Mouse (Mus musculus): ENCODE measurements around the gene Peli1. TPM values are rescaled to one million over a fixed set of nuclear protein-coding genes. Genes with fewer than 3 reads are reported as not detected.

The Peli1 gene
- 10 to 100 TPM; 15.8 to 22.7 (median 17.5) TPM for total RNA-seq (2022)

DNA sequence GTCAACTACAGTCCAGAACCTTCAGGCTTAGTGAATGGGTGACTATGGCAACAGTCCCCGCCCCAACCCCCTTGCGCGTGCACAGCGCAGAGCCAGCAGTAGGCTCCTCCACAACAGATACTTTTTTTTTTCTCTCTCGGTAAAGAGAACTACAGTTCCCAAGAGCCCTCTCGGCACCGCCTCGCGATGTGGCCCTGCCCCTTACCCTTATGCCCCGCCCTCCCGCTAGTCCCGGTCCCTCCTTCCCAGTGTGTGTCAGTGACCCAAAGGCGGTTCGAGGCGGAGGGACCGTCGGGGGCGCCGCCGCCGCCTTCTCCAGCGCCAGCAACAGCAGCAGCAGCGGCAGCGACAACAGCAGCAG, at the start of gene Peli1:
Gene Peli1, plus strand, starts transcription at position 225 of the 361 bp plus-strand sequence.
- peak; percentile 94 for DNase-seq

DNA sequence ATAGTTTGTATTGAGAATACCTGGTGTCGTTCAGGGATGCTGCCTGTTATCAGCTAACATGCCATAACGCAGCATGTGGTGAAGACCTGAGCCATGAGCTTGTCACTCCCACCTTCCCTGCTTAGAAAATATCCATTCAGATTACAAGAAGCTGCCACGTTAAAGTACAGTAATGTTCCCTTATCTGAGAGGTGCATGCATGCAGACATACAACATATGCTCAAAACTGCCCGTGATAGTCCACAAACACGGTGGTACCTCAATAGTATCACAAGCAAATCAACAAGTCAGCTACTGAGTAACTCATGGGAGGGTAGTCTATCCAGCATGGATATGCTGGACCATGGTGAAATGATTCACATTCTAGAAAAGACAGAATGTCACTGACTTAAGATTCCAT, 48.5 kb upstream of the Peli1 start:
- DNase-seq, result no peak

DNA sequence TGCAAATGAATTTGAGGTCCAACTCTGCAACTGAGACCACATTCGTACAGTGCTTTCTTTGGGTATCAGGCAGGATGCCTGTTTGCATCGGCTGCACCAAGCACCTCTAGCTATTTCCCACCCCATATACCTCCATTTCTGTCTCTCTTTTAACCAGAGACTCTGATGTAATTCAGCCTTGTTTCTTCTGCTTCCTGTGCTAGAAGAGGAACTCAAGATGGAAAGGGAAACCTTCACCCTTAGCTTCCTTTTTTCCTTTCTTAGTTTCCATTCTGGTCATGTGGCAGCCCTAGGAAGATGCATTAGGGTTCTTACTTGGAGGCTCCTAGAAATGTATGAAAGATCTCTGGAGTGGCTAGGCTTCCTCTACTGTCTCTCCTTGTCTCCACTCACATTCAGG, 44.9 kb upstream of the Peli1 start:
- DNase-seq, result no peak

DNA sequence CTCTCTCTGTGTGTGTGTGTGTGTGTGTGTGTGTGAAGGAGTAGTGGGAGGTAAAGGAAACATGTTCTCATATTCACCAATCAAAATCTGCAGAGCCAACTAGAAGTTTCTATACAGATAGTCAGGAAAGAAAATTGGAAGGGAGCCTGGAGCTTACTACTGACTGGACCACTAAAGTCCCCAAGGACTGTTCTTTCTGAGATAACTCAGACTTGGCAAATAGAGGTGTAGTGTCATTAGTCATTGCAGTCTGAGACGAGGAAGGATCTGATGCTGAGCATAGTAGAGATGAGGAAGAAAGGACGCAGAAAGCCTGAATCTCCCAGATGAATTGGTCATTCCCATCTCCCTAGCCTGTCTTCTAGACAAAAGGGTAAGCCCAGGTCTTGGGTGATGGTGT, 43.2 kb upstream of the Peli1 start:
- no peak for DNase-seq

DNA sequence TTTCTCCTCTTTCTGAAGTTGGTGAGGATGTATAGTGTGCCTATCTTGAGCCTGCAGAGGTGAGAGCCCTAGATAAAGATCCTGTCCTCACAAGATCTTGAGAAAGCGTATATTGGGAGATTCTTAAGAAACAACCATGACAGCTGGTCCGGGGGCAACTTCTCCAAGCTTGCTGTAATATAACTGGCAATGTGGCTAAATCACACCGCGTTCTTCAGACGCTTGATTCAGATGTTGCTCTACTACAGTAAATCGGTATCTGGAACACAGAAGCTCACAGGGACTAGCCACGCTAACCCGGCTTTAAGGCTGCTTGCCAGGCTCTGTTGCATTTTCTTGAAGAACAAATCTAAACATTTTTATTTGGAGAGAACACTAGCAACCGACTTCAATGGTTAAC, 39.4 kb upstream of the Peli1 start:
- DNase-seq, result no peak

DNA sequence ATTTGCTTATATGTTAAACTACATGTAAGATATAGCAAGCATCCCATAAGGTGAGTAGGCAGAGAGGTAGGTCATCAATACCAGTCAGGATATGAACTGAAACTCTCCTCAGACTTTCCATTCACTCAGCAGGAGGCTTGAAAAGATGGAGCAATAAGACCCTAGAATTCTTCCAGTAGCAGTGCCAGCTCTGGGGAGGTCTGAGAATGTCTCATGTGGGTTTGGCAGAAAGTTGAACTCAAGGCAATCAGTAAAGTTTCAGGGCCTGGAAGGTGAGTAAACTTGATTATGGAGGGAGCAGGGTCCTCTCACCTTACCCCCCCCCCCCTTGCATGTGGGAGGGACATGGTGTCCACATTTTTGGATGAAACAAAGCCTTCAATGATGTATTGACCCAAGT, 36.5 kb upstream of the Peli1 start:
- DNase-seq, result no peak

DNA sequence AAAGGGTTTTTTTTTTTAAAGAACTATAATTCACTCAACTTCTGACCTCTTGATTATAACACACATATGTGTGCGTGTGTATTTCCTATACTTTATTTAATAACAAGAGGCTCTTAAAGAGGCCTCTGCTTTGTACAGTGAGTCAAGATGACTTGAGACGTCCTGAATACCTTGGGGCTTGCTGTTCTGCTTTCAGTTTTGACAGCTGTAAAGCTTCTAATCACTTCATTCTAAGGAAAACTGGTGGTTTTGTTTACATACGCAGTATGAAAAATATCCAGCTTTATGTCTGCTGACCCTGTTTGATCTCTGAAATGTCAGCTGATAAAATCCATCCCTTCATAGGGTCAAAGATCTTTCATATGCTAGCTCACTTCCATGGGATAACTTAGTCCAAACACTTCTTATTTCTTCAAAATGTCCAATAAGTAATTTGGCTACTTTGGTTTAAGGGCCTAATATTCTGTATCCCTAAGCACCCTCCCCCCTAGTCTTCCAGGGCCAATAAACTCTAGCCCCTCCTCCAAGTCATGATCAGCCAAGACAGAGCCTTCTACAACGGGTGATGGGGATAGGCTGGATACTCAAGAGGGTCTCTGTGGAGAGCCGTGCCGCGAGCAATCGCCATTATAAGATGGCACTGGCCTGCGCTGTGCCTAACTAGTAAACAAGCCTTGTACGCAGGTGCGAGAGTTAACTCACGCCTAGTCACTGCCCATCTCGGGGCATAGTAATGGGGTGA, 34.8 kb upstream of the Peli1 start:
- DNase-seq, result no peak

DNA sequence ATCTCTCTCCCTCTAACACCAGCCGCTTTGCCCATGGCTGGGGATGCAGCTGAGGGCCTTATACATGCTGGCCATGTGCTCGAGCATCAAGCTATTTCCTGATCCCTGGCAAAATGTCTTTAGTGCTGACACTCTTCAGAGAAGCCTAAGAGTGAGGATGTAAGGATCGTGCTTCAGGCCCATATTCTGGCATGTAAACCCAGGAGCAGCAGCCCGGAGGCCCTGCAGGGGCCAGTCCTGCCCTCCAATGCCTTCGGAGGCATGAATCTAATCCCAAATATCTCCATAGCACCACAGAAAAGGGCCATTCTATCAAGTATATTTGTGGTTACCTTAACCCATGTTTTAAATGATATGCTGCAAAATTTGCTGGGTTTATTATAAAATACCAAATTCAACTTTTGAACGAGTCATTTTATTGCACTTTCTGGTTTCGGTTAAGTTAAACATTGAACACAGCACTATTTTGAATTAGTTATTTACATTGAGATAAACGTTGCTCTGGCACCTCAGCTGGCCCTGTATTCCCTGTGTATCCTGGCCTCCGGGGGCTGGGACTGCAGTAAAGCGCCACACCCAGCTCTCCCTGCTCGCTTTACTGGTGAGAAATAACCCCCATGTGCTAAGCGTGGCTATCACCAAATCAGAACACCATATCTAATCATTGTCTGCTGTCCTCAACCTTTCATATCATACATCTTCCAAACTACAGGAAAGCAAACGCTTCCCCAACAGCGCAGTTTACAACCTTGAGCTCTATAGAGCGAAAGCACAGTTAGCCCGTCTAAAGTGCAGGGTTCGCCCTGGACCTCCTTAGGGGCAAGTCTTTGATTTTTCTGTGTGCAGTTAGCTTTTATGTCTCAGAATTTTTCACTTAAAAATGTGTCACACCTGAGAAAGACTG, 33.3 kb upstream of the Peli1 start:
- no peak for DNase-seq

DNA sequence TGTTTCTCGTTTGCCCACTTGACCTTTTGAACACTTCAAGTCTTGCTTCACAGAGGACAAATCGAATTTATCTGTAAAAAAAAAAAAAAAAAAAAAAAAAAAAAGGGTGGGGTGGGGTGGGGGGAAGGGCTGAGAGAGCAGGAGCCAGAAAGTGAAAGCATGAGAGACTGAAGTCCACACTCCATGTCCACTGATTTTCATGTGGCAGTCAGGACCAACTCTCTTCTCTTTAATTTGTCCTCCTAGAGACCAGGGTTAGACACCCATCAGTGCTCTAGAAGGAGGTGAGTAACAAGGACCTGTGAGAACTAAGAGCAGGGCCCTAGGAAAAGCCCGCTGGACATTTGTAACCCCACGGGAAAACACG, 32.7 kb upstream of the Peli1 start:
- DNase-seq, result no peak

DNA sequence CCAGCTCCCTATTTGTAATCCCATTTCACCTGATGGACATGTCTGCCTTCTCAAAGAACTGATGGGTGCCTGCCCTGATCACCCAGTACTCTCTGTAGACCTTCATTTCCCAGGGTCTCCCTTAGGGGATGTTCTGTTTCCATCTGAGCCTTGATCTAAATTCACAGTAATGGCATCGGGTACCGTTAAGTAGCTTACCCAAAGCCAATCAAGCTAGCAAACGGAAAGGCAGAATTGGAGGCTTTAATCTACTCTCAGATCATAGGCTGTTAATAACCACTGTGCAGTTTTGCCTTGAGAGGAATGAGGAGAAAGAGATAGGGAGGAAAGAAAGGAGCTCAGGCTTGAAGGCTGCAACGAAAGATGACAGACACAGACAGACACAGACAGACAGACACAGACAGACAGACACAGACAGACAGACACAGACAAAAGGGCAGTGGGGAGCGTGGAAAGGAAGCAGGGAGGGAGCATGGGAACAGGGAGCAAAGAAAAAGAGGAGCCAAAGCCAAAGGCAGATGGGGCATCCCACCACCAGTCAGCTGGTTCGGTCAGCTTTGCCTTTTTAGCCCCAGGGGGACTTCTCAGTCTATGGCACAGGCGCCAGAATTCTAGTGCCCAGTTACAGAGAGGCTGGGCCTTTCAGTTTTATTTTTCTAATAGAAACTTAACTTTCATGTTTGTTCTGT, 30.6 kb upstream of the Peli1 start:
- DNase-seq, result no peak

DNA sequence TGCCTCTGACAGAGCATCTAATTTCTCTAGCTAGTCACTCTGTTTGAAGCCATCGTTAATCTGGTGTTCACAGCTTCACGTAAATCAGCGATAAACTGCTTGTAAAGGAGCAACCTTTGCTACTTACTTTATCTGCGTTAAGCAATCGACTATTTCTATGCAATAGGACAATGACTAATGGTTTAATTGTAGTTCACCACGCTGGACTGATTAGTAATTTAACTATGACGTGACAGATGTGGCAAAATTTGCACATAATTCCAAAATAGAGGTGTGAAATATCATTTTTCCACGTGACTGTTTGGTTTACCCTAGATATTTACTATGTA, 30.1 kb upstream of the Peli1 start:
- no peak for DNase-seq

DNA sequence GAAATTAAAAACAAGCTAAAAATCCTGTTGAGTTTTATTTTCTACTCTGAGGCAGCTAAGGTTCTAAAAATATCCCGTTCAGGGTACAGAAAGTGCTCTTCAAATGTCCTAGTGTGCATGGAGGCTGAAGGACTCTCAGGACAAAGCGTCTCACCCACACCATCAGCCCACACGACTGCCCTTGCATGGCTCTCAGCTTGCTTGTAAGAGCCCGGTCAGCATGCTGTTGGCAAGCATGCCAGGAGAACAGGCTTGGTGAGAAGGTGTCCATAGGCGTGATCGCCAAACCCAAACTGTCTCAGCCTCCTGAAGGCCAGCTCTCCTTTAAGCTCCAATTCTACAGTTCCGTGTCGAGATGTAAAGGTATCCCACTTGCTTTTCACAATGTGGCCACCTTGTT, 29.7 kb upstream of the Peli1 start:
- DNase-seq, result no peak

DNA sequence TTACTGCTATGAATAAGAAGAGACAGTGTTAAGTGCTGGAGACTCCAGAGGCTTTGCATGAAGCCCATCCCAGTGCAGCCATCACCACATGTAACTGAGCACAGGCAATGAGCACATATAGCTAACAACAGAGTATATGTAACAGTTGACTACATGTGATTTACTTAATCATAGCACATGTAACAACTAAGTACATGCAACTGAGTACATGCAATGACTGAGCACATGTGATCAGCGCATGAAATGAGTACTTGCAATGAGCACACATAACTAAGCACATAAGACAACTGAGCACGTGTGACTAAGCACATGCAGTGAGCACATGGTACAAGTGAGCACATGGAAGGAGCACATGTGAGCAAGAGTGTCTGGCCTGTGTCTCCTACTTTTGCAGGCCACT, 29.0 kb upstream of the Peli1 start:
- no peak for DNase-seq

DNA sequence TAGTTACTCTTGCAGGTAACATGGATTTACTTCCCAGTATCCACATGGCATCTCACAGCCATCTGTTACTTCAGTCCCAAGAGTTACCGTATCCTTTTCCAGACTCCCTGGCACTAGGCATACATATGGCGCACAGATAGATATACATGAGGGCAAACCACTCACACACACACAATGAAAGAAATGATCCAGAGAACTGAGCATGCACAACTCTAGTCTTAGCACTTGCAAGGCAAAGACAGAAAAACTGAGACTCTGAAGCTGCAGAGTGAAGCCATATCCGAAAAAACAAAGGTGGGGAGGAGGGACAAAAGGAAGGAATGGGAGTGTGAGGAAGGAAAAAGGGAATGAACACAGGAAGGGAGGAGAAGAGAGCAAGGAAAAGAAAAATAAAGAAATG, 27.8 kb upstream of the Peli1 start:
- no peak for DNase-seq

DNA sequence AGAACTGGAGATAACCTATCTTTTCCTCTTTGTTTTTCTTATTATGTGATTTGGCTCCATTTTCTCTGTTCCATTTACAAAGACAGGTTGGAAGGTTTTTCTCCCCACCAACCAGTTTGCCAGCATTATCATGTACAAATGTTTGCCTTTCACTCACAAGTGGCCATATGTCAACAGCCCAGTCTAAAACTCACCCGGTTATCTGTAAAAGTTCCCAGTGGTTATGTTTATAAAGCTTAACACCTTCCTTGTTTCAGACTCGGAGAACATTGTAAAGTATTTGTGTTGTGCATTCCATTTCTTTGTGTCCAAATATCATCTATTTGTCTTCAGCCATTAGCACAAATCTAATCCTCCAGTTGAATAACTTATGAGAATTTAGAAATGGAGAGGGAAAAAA, 11.7 kb upstream of the Peli1 start:
- no peak for DNase-seq

DNA sequence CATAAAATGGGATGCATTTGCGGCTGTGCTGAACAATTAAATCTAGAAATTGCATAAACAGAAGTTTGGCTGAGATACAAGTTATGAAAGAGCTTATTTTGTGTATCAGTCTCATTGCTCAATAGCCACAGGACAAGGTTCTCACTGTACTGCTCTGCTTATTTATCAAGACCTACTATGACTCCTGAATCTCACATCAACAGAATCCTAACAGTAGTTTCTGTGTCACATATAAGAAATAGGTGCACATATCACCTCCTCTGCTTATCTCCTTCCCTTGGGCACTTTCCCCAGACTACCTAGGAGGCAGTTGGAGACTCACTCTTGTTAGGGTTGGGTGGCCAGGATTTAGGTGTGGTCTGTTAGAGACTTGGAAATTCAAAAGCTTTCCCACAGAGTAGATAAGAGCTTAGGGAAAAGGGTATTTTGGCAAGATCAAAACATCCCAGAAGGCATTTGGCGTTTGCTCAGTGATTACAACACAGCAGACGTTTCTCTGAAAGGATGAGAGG, 11.2 kb upstream of the Peli1 start:
- DNase-seq, result no peak

DNA sequence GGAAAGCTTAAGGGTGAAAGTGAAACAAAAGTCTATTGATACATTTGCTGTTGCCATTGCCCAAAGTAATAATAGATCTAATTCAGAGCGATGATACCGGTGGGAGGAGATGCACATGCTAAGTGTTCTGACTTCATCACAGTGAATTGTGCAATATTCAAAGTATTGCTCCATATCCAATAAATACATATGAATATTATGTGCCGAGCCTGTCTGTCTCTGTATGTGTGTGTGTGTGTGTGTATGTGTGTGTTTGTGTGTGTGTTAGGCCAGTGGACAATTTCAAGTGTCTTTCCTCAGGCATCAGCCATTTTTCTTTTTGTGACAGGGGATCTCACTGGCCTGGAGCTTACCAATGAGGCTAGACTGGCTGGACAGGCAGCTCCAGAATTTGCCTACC, 9.9 kb upstream of the Peli1 start:
- DNase-seq, result no peak

DNA sequence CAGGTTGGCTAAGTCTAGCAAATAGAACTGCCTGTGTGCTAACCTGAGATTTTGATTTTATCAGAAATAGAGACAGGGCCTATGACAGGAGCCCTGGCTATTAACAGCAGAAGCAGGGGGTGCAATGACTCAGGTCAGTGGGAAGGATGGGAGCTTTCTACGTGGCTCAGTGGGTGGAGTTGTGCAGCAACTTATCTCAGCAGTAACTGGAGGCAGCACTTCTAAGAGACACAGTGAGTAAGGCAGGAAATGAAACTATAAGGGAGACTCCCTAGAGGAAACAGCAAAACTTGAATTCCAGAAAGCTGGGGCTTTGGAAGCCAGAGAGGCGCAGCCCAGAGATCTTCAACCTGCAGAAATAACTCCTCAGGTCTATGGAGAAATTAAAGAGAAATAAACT, 8.4 kb upstream of the Peli1 start:
- no peak for DNase-seq

DNA sequence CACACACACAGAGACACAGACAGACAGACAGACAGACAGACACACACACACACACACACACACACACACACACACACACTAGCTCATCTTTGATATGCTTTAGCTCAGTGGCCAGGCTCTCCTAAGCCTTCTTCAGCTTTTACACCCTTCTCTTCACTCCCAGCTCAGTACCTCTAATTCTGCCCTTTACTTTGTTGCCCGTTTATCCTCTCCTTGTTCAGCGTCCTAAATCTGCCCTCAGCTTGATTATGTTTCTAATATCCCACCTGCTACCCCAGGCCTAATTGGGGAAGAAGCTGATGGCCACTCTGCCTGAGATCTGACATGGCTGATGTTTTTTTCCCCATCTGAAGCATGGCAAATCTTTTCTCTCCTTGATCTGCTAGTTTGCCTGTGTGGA, 2.7 kb upstream of the Peli1 start:
- DNase-seq, result no peak

DNA sequence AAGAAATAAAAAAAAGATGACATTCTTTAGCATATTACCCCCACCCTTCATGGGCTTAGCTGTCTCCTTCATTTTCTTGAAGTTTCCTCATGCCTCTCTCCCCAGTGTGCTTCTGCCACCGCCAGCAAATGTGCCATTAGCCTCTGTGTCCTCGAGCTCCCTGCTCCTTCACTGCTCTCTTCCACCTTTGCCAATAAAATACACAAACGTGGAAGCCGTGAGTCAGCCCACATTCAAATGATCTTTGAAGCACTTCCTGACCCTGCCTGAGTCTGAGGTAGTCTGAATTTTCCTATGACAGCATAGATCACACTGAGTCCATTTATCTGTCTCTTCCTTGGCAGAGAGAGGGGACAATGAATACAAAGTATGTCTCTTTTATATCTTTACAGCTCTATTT, 1.5 kb upstream of the Peli1 start:
- DNase-seq, result no peak

DNA sequence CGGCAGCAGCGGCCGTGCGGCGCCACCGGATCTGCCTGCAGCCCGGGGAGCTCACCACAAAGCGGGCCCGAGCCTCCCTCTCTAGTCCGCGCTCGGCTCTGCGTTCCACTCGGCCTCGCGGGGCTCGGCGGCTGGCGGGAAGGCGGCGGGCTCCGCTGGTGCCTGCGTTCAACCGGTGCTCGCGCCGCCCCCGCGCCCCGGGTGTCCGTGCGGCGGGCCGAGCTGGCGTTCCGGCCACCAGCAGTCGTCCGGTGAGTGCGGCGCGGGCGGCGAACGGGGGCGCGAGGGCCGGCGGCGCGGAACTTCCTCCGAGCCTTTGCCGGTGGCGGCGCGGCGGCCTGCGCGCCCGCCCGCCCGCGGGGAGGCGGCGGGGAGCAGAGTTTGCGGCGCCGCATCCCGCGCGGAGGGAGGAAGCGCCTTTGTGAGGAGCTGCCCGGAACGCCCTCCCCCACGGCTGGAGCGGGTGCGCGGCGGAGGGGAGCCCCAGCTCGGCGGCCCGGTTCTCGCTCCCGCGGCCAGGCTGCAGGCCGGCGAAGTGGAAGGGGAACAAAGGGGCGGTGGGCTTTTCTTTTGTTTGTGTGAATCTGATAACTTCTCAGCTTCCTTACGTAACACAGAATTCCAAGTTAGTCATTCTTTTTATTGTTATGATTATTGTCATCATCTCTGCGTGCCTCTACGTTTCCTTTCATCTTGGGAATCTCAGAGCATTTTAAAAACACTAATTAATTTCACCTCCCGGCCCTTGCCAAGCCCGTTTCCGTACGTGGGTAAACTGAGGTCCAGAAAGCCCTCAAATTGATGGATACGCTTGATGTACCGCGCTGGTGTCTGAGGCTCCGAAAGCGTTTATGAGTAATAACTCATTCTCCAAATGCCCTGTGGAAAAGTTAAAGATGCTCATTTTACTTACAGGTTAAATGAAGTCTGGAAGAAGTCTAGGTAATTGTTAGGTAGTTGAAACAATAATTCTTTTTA, 626 bp downstream of the Peli1 start:
- DNase-seq, result peak; percentile 47

DNA sequence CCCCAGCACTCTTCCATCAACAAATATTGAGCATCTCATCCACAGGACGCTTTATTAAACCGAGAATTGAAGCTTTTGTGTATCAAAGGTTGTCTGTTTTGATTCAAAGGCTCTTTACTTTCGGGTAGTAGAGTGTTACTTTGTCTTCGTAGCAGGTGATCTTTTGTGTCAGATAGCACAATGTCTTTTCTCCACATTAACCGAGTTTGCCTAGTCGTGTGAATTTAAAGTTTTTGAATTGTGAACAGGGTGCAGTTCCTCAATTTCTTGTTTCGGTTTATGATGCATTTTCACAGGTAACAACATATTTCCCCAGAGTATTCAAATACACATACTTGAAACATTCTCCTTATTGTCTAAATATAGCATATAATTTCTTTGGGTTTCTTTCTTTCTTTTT, 1.5 kb downstream of the Peli1 start:
- no peak for DNase-seq
